Mouse (Mus musculus): ENCODE results near the gene Pde4c.

Pde4c gene

DNA sequence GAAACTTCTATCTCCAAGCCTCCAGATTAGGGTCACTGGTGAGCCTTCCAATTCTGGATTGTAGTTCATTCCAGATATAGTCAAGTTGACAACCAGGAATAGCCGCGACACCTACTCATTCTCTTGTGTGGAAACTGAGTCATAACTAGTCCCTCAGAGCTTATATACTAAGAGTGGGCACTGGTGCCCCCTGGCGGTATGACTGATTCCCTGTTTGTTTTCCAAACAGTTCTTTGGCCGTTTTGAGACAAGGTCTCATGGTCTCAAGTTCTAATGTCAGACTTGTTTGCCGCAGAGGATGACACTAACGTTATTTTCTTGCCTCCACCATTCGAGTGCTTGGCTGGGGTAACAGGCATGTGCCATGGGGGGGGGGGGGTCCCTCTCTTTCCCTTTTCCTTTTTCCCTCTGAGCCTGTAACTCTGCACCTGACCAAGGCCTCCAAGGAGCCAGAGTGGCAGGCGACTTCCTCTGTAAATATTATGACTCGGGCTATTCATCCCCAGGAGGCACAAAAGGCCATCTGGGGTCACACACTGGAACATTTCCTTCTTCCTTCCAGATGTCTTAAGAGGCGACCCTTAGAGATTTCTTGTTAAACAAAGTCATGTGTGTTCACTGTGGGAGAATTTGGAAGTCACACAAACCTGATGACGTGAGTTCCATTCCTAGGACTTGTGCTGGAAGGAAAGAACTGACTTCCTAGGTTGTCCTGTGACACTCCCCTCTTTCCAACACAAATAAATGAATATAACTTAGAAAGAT, 28.7 kb downstream of the Pde4c start:
- peak; percentile 83 for DNase-seq (ENCODE audit: low read depth, low spot score)

DNA sequence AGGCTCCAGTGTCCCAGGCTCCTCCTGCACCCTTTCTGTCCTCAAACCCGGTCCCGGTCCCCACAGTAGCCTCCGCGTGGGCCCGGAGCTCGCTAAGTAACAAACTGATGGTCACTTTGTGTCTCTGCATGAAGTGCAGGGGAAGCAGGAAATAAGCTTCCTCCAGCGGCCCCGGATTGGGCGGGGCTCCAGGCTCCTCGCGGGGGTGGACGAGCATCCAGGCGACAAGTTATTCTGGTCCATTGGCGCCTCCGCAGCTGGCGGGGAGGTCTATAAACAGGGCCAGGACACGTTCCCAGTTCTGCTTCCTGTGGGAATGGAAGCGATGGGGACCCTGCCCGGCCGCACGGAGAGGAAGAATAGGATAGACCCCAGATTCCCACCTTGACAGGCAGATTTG, 29.6 kb downstream of the Pde4c start:
- peak; percentile 72 for DNase-seq (ENCODE audit: low read depth, low spot score)

DNA sequence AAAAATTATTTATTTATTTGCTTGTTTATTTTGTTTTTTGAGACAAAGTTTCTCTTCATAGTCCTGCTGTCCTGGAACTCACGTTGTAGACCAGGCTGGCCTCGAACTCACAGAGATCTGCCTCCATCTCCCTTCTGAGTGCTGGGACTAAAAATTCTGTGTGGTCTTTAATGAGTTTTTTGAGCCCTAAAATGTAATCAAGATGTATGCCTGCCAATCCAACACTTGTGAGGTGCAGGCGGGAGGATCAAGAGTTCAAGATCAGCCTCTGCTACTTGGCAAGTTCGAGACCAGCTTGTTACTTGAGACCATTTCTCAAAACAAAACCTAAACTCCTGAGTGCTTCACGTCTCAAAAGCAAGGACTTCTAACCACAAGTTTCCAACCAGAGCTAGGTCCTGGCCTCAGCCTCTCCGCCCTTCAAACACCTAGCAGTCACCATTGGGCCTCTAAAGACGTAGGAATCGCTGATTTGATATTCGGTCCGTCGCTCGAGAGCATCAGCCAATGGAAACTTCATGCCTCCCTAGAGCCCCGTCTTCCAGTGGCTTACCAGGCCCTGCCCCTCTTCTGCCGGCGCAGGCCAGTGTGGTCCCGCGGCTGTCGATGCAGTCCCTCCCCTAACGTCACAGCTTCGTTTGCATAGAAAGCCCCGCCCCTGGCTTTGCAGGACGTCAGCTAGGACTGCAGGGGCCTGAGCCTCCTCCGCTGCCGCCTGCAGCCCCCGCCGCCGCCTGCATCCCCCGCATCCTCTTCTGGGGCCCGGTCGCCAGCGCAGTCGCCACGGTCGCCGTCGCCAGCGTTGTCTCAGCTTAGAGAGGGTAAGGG, 30.7 kb downstream of the Pde4c start, which contains the start of gene Rab3a:
Gene Rab3a, plus strand, starts transcription at position 637 of the 828 bp plus-strand sequence.
- DNase-seq (ENCODE audit: low read depth, low spot score) = peak; percentile 97

DNA sequence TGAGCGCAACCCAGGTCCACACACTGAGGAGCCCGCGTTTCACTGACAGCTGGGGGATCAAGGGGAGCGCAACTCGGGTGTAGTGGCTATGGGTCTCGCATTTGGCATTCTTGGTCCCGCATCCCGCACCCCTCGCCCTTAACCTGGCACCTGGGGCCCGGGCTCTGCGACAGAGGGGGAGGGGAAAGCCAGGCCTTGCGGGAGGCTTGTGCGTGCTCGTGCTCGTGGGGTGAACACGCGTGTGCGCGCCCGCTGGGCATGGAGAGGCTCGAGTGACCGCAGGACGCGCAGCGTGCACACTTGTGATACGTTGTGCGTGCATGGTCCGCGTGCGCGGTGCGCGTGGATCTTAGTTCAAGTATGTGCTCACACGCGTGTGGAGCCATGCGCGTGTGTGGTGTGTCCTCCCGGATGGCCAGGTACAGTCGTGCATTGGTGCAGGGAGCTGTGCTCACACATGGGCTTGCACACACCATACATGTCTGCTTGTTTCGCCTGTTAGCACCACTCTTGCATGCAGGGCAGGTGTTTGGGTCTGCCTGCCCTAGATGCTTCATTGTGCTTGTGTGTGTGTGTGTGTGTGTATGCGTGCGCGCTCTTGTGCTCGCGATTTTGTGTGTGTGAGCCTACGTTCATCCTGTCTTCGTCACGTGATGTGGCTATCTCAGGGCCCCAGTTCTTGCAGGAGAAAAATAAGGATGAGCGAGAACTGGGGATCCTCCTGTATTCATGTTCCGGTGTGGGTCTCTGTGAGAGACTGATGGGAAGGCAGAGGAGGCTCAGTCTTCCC, 31.5 kb downstream of the Pde4c start:
- peak; percentile 66 for DNase-seq (ENCODE audit: low read depth, low spot score)

DNA sequence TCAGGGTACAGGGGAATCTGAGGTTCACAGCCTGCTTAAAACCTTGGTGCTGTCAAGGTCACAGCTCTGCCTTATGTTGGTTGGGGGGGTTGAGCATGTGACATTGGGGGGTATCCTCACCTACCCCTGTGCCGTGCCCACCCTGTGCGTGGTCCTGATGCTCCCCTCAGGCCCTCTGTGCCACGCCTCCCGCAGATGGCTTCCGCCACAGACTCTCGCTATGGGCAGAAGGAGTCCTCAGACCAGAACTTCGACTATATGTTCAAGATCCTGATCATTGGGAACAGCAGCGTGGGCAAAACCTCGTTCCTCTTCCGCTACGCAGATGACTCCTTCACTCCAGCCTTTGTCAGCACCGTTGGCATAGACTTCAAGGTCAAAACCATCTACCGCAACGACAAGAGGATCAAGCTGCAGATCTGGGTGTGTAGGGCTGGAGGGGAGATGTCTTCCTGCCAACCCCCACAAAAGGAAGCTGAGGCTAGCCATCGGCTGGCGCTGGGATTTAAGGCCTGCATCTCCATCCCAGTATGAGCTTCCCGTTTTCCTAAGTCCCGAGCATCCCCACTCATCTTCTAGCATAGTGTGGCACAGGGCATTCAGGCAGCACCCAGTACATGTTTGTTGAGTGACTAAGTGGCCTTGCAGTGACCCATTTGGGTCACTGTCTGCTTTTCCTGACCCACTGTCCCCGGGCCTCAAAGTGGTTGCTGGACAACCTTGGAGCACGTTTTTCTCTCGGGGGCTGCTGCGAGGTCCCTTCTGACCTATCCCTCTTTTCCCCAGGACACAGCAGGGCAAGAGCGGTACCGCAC, 32.3 kb downstream of the Pde4c start:
- DNase-seq (ENCODE audit: low read depth, low spot score) = no peak

DNA sequence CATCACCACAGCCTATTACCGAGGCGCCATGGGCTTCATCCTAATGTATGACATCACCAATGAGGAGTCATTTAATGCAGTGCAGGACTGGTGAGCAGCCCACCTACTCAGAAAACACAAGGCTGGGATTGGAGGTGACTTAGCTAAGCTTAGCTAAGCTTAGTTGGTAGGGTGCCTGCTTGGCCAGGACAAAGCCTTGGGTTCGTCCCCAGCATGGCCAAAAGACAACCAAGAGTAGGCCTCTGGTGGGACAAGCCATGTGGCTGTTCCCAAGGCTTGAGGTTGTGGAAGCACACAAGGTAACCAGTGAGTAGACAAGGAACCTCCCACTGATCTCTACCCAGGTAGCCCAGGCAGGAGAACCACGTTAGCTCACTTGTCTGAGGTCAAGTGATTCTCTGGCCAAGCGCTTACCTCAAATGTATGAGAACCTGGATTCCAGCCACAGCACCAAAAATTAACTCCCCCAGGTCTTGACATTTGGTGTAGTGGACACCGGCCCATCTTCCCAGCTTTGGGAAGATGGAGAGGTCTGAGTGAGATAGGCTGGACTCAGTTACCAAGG, 33.0 kb downstream of the Pde4c start:
- DNase-seq (ENCODE audit: low read depth, low spot score) = no peak

DNA sequence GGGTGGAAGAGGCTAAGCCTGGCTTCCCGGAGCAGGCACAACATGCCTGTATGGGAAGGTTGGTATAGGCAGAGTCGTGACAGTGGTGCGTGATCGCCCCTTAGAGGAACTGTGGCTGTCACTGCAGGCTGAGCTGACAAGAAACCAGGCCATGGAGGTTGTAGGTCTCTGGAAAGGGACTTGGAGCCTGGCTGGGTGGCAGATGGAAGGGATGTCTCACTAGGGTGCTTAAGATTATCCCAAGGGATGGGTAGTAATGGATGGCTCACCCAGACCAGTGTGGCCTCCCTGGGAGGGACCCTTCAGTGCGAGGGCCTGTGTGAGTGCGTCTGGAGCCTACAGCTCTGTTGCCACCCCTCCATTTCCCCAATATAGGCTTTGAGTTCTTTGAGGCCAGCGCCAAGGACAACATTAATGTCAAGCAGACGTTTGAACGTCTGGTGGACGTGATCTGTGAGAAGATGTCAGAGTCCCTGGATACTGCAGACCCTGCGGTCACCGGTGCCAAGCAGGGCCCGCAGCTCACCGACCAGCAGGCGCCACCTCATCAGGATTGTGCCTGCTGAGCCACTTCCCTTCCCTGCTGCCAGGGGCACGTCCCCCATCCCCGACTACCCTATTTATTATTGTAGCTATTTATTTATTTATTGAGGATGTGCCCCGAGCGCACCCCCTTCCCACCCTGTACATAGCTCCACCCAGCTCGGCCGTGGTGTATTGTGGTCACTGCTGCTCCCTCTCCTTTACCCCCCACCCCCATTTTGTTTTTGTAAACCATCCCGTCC, 34.2 kb downstream of the Pde4c start:
- DNase-seq (ENCODE audit: low read depth, low spot score) = peak; percentile 55

DNA sequence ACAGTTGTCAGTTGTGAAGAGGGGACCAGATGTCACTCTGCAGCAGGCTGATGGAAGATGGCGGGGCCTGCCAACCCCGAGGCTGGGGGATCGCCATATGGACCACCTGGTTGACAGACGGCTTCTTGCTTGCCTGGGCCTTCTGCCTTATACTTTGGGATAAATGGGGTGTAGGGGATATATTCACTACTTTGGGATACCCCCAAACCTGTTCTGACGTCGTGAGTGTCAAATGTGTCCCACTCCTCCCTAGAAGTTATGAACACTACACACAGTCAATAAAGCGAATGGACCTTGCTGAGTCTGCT, 34.7 kb downstream of the Pde4c start:
- no peak for DNase-seq (ENCODE audit: low read depth, low spot score)

DNA sequence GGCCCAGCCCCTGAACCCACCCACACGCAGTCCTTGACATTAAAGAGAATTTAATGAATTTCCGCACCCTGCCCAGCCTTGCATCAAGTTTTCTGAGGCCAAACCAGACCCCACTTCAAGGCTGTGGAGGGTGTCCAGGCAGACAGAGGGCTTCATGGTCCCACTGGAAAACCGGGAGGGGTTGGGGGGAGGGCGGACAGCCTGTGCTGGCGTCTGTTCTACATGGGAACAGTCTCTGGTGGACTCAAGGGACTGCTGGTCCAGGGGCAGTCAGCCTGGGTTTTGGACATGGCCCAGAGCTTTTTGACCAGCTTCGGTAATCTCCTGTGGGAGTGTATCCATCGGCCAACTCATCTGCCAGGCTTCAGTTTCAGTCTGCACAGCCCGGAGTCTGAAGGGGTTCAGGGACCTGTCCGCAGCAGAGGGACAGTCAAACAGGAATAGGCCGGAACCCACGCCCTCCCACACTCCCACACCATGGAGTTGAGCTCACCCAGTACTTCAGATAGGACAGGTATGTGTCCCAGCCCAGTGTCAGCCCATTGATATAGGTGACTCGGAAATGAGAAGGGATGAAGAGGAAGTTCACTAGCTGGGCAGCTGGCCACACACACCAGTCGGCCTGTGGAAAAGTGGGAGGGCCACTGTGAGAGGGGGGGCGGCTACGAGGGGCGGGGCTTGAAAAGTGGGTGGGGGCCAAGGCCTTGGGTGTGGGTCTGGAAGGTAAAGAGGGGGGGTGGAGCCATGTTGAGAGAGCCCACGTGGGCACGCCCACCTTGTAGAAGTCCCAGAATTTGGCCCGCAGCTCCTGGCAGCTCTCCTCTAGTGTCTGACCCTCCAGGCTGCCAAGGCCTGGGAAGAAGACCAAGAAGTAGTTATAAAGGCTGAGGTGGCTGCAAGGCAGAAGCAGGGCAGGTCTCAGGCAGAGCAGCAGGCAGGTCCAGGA, 35.4 kb downstream of the Pde4c start:
- DNase-seq (ENCODE audit: low read depth, low spot score) = no peak

DNA sequence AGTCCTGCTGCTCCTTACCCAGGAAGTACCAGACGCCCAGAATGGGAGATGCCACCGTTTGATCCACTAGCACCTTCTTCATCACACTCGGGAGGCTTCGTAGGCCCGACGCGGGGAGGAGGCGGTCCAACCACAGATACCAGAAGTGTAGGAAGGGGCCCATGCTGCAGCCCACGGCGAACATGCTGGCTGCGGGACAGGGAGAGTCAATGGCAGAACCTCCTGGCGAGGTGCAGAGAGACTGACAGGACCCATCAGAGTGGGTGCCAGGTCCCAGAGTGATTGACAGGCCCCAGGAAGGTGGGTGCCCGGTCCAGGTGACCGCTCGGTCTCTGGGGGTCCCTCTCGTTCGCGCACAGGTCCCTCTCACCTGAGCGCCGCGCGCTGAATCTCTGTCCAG, 36.8 kb downstream of the Pde4c start:
- DNase-seq (ENCODE audit: low read depth, low spot score) = peak; percentile 53

DNA sequence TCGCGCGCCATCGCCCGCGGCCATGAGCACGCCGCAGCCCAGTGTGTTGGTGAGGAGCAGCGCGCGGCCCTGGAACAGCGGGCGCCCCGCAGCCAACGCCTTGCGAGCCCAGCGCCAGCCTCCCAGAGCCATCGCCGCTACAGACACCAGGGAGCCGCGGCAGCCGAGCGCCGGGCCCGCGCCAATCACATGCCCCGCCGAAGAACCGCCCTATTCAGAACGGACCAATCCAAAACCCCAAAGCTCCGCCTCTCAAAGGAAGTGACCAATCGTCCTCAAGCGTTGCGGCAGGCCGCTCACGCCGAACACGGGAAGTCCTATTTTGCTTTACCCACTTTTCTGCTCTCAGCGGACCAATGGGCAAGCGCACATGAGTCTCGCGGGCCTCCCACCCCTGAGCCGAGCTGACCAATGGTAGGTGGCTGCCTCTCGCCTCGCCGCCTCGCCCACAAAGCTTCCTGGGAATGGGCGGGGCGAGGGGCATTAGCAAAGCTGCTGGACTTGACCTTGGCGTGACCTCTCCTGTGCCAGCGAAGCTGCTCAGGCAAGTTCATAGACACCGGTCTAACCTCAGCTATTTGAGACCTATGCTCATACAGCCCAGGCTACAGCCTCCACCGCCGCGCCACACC, 37.4 kb downstream of the Pde4c start, which contains the start of gene Mpv17l2:
Gene Mpv17l2, minus strand, starts transcription at position 172 of the 632 bp plus-strand sequence.
- peak; percentile 97 for DNase-seq (ENCODE audit: low read depth, low spot score)

DNA sequence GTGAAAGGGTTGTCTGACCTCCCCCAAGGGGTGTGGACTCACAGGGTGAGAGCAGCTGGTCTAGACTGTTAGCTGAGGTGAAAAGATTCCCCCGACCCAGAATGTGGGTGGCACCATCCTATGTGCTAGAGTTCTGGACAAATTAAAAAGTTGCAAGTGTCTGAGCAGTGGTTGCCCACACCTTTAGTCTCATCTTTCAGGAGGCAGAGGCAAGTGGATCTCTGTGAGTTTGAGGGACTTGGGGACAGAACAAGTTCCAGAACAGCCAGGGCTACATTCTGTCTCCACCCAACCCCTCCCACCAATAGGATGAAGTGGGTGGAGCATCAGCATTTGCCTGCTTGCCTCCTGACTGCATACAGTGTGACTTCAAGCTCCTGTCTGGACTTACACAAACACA, 38.6 kb downstream of the Pde4c start:
- DNase-seq (ENCODE audit: low read depth, low spot score) = no peak

DNA sequence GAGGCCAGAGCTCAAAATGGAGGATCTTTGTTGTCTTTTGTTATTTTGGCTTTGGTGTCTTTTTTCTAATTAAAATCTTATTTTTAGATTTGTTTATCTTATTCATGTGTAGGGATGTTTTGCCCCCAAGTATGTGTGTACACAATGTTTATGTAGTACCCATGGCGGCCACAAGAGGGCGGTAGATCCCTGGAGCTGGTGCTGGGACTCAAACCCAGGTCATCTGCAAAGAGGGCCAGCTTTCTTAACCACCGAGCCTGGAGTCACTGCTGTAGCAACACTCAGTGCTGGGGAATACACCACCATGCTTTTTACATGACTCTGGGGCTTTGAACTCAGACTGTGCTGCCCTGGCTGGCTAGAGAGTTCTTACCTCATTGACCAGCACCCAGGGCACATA, 39.8 kb downstream of the Pde4c start:
- peak; percentile 75 for DNase-seq (ENCODE audit: low read depth, low spot score)

DNA sequence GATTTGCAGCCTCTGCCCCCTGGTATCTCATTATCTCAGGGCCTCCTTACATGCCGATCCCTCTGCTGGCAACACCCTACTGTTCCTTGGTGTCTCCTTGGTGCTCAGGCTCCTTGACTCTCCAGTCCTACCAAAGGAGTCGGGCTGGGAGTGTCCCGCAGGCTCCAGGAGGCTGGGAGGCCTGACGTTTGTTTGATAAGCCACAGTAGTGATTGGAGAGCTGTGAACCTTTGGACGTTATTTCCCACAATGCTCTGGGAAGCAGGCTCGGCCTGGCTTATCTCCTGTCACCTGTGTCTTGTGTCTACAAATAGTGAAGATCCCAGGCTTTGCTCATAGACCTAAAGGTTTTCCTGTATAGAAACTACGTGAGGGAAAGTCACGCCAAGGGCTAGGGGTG, 40.5 kb downstream of the Pde4c start:
- no peak for DNase-seq (ENCODE audit: low read depth, low spot score)

DNA sequence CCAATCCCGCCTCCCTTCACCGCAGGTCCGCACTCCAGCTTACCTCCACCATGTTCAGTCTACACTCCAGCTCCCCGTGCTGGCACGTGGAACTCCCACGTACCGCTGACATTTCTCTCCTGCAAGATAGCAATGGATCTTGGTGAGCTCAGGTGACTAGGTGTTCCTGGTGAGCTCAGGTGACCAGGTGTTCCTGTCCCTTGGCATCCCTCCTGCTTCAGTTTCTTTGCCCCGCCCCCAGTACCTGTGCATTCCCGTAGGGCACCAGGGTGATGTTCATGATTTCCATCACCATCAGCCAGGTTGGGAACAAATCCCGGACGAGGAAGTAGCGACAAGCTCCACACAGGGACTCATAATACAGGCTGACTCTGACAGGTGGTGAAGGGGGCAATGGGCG, 41.2 kb downstream of the Pde4c start:
- DNase-seq (ENCODE audit: low read depth, low spot score) = no peak

DNA sequence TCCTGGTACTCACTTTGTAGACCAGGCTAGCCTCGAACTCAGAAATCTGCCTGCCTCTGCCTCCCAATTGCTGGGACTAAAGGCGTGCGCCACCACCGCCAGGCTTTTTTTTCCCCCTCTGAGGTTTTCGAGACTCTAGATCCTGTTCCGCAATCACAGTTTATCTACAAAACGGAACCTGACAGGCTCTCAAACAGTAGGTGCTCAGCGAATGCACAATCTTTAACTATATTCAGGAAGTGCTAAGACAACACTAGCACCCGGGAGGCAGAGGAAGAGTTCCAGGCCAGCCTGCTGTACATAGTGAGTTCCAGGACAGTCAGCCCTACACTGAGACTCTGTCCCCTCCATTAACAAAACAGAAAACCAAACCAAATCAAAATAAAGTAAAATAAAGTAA, 41.8 kb downstream of the Pde4c start:
- no peak for DNase-seq (ENCODE audit: low read depth, low spot score)

DNA sequence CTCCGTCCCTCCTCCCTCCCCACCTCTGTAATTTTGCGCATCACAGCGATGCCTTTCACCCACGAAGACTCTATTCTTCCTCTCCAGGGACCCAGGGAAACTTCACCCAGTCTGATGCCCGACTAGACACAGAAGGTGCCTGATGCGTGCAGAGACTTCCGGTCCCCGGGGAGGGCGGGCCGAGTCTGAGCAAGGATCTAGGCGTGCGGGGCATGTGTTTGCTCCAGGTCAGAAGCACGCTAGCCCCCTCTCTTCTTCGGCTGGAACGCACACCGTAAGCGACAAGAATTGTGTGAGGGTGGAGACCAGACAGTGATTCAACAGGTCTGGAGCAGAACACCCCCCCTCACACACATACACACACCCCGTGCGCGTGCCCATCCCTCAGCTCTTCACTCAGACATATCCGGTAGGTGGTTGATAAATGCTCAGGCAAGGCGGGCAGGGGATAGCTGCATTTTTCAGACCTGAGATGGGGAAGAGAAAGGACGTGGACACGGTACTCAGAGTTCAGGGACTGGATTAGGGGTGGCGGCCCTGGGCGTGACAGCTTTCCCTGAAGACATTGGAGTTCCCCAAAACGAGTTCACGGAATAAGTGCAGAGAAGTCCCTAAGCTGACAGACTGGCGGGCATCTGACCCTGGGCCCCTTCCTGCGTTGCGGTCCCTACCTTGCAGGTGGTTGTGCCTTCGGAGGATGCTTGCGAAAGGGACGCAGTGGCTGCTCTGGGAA, 42.5 kb downstream of the Pde4c start:
- DNase-seq (ENCODE audit: low read depth, low spot score) = peak; percentile 81
